Mouse (Mus musculus): ENCODE measurements around the gene Gm42742.

Gm42742 gene

GRCm38 (mm10) chr7:126988816-126989215, 32.1 kb downstream of the Gm42742 start:
- DNase-seq = no peak

GRCm38 (mm10) chr7:126986319-126986718, 34.6 kb downstream of the Gm42742 start:
- peak; percentile 59 for DNase-seq

- no peak for DNase-seq
Observed at GRCm38 (mm10) chr7:126984667-126985444, 36.0 kb downstream of the Gm42742 start.

GRCm38 (mm10) chr7:126983113-126983512, 37.8 kb downstream of the Gm42742 start:
- DNase-seq = no peak

- no peak for DNase-seq
Observed at GRCm38 (mm10) chr7:126982054-126982453, 38.8 kb downstream of the Gm42742 start.

GRCm38 (mm10) chr7:126981601-126982000, 39.3 kb downstream of the Gm42742 start:
- no peak for DNase-seq

- no peak for DNase-seq
Observed at GRCm38 (mm10) chr7:126978841-126979240, 42.1 kb downstream of the Gm42742 start.

GRCm38 (mm10) chr7:126976878-126977459, 43.9 kb downstream of the Gm42742 start:
- no peak for DNase-seq

- DNase-seq = peak; percentile 99
Observed at GRCm38 (mm10) chr7:126975950-126976866, 44.7 kb downstream of the Gm42742 start, which contains the start of gene Cdiptos. Gene Cdiptos (minus strand): TSS chr7:126976098.

GRCm38 (mm10) chr7:126975893-126975949, 45.2 kb downstream of the Gm42742 start, which contains the start of gene Cdipt:
Gene Cdipt (plus strand): TSS chr7:126975914.
- DNase-seq = no peak

- DNase-seq = no peak
Observed at GRCm38 (mm10) chr7:126975493-126975892, 45.4 kb downstream of the Gm42742 start.

GRCm38 (mm10) chr7:126967361-126967760, 53.5 kb downstream of the Gm42742 start:
- DNase-seq = no peak

GRCm38 (mm10) chr7:126965568-126965967, 55.3 kb downstream of the Gm42742 start:
- DNase-seq = no peak
